Comparison of ENCODE assay signal across 23 mouse cellular contexts in the genomic region with DNA sequence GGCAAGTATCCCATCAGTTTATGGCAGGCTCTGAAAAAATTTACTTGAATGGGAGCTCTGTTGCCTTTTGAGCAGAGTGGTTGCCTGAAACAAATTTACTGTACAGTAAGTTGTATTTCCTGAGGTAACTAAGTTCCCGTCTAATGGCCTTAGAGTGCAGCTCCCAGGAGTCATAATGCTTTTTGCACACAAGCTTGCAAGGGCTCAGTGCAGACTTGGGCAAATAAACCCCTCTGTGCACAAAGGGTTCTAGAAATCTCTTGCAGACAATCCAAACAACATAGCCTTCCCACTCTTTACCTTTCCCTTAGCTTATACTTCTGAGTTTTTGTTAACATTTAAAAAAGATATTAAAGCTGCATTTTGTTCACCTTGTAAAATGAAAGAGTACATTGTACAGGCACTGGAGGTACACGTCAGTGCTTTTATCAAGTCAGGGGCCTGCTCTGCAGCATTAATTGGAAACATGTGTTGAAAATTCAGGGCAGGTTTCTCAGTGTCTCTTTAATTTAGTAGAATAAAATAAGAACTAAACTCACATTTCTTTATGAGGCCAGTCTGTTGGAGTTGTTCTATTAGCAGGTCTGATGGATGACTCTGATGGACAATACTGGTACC.
DNase-seq lines count a peak whose midpoint lies in the region; ATAC-seq lines count a peak whose summit lies in the region.
"Had no signal": no experiment of that assay in that cellular context is flagged by ENCODE, and none has a peak within 500 bp of the region (broad histone marks: within the 10 kb centered on the region; RNA-seq: fewer than 3 reads in every experiment).

No protein-coding gene starts in this region.

- 58% methylated on average over 2 of the region's 2 CpGs for WGBS in heart, embryonic 12.5 days
- 54% methylated on average over 2 of the region's 2 CpGs for WGBS in heart, embryonic 10.5 days
- 31% methylated on average over 2 of the region's 2 CpGs for WGBS in embryonic facial prominence, embryonic 13.5 days
- WGBS in limb, embryonic 13.5 days, result 22% methylated on average over 2 of the region's 2 CpGs

- no peaks in the 10 kb centered on the region for H3K36me3 ChIP-seq in heart, embryonic 12.5 days
- no peaks in the 10 kb centered on the region for H3K36me3 ChIP-seq in heart, embryonic 10.5 days
- no peaks in the 10 kb centered on the region for H3K36me3 ChIP-seq in embryonic facial prominence, embryonic 13.5 days
- H3K36me3 ChIP-seq in limb, embryonic 13.5 days, result no peaks in the 10 kb centered on the region
- H3K36me3 ChIP-seq: lung, embryonic 15.5 days; midbrain, embryonic 12.5 days had no signal

- no peak for ATAC-seq in heart, embryonic 12.5 days (ENCODE audit: insufficient number of reproducible peaks, low FRiP score)
- no peak for ATAC-seq in embryonic facial prominence, embryonic 13.5 days (ENCODE audit: insufficient number of reproducible peaks, insufficient read depth, low FRiP score, low TSS enrichment, low read depth)
- ATAC-seq in limb, embryonic 13.5 days (ENCODE audit: low FRiP score, low read depth), result peak; percentile 87
- no peak for ATAC-seq in activated CD4-positive, CD25-positive, alpha-beta regulatory T cell, adult 4 months
- ATAC-seq: forebrain, embryonic 14.5 days; inflammation-experienced regulatory T-cells, adult 6 months had no signal

- no peak for DNase-seq in heart, embryonic 10.5 days (ENCODE audit: low spot score)
- peak; percentile 60 for DNase-seq in embryo, embryonic 11 days
- DNase-seq in left cerebral cortex, postnatal 4 days, result no peak
- no peak for DNase-seq in spleen, postnatal 4 days (ENCODE audit: low spot score in 2 of 2)
- DNase-seq: adrenal gland, adult 2 months; cerebellum, adult 2 months; heart, postnatal 4 days; kidney, adult 8-10 months; kidney, postnatal 14 days; thymus, postnatal 25 days had no signal

- H3K4me1 ChIP-seq in heart, embryonic 12.5 days (replicated peaks), result no peaks in the 10 kb centered on the region
- H3K4me1 ChIP-seq in heart, embryonic 10.5 days, result no peaks in the 10 kb centered on the region
- peaks cover 6% of the 10 kb centered on the region; the same call in 1 of the 2 replicates for H3K4me1 ChIP-seq in embryonic facial prominence, embryonic 13.5 days
- H3K4me1 ChIP-seq in limb, embryonic 13.5 days, result peaks cover 19% of the 10 kb centered on the region
- H3K4me1 ChIP-seq: lung, embryonic 15.5 days; midbrain, embryonic 12.5 days had no signal

- H3K27ac ChIP-seq in heart, embryonic 12.5 days (ENCODE audit: poor library complexity, severe bottlenecking), result peak overlapping the region; percentile 50; the same call in 1 of the 2 replicates
- no peak overlapping the region for H3K27ac ChIP-seq in heart, embryonic 10.5 days
- 0 out of 2 replicates have a peak overlapping the region, but pooled peaks have one; percentile 71 for H3K27ac ChIP-seq in embryonic facial prominence, embryonic 13.5 days
- peak overlapping the region; percentile 73 for H3K27ac ChIP-seq in limb, embryonic 13.5 days
- H3K27ac ChIP-seq: layer of hippocampus, adult 2 months; liver, embryonic 14.5 days; lung, embryonic 15.5 days; macrophage; midbrain, embryonic 12.5 days had no signal

- H3K9me3 ChIP-seq in heart, embryonic 12.5 days (replicated peaks), result no peaks in the 10 kb centered on the region
- H3K9me3 ChIP-seq in heart, embryonic 10.5 days, result no peaks in the 10 kb centered on the region
- H3K9me3 ChIP-seq in embryonic facial prominence, embryonic 13.5 days, result no peaks in the 10 kb centered on the region
- no peaks in the 10 kb centered on the region for H3K9me3 ChIP-seq in limb, embryonic 13.5 days
- H3K9me3 ChIP-seq: lung, embryonic 15.5 days; midbrain, embryonic 12.5 days had no signal

- H3K27me3 ChIP-seq in heart, embryonic 12.5 days (replicated peaks), result no peaks in the 10 kb centered on the region
- H3K27me3 ChIP-seq in heart, embryonic 10.5 days (ENCODE audit: insufficient read depth, poor library complexity, severe bottlenecking), result no peaks in the 10 kb centered on the region
- H3K27me3 ChIP-seq in embryonic facial prominence, embryonic 13.5 days, result no peaks in the 10 kb centered on the region
- no peaks in the 10 kb centered on the region for H3K27me3 ChIP-seq in limb, embryonic 13.5 days
- H3K27me3 ChIP-seq: lung, embryonic 15.5 days; midbrain, embryonic 12.5 days had no signal

- intact Hi-C loops in left cerebral cortex, postnatal 4 days (cut with DNase I), result no loop called here

- H3K4me2 ChIP-seq in heart, embryonic 12.5 days, result no peak overlapping the region
- no peak overlapping the region for H3K4me2 ChIP-seq in embryonic facial prominence, embryonic 13.5 days
- no peak overlapping the region for H3K4me2 ChIP-seq in limb, embryonic 13.5 days (replicated peaks)
- H3K4me2 ChIP-seq: lung, embryonic 15.5 days; midbrain, embryonic 12.5 days had no signal

- H3K9ac ChIP-seq in heart, embryonic 12.5 days, result no peak overlapping the region
- H3K9ac ChIP-seq in embryonic facial prominence, embryonic 13.5 days, result no peak overlapping the region
- H3K9ac ChIP-seq in limb, embryonic 13.5 days, result no peak overlapping the region
- H3K9ac ChIP-seq: liver, embryonic 14.5 days; lung, embryonic 15.5 days; midbrain, embryonic 12.5 days had no signal

- no peak overlapping the region for H3K4me3 ChIP-seq in heart, embryonic 12.5 days
- H3K4me3 ChIP-seq in heart, embryonic 10.5 days, result no peak overlapping the region
- H3K4me3 ChIP-seq in embryonic facial prominence, embryonic 13.5 days, result no peak overlapping the region
- no peak overlapping the region for H3K4me3 ChIP-seq in limb, embryonic 13.5 days
- H3K4me3 ChIP-seq: erythroblast, embryonic 14.5 days; layer of hippocampus, adult 2 months; lung, embryonic 15.5 days; midbrain, embryonic 12.5 days; myocyte had no signal
